Mouse (Mus musculus) stomach, embryonic 15.5 days (tissue): Measurements from ENCODE around the gene Cdc27. TPM values are rescaled to one million over a fixed set of nuclear protein-coding genes. Genes with fewer than 3 reads are reported as not detected.

Experiments used
- ATAC-seq: fragments of 200-750 bp; cut with Nextera tagmentation; 2 replicates; pipeline ENCODE4 v1.8.0; 2017; ENCODE audit warnings: low read depth, moderate number of reproducible peaks, moderate TSS enrichment; ENCODE audit not compliant: insufficient read depth, low FRiP score
- H3K27ac ChIP-seq: fragments of 300-500 bp; sonication (generic); 2 replicates; pipeline ENCODE4 v1.5.1; 2015; ENCODE audit warnings: mild to moderate bottlenecking, inconsistent platforms
- H3K27me3 ChIP-seq: fragments of 300-500 bp; sonication (generic); replicated peaks from 2 replicates; pipeline ENCODE4 v1.6.1; 2015; ENCODE audit warnings: inconsistent platforms
- H3K36me3 ChIP-seq: fragments of 300-500 bp; sonication (generic); 2 replicates; pipeline ENCODE4 v1.6.1; 2015; ENCODE audit warnings: inconsistent platforms
- H3K4me1 ChIP-seq: fragments of 300-500 bp; sonication (generic); 2 replicates; pipeline ENCODE4 v1.6.1; 2015; ENCODE audit warnings: inconsistent platforms
- H3K4me2 ChIP-seq: fragments of 300-500 bp; sonication (generic); 2 replicates; pipeline ENCODE4 v1.6.1; 2015; ENCODE audit warnings: mild to moderate bottlenecking, inconsistent platforms
- H3K4me3 ChIP-seq: fragments of 300-500 bp; sonication (generic); replicated peaks from 2 replicates; pipeline ENCODE4 v1.5.1; 2015; ENCODE audit warnings: inconsistent platforms
- H3K9ac ChIP-seq: fragments of 300-500 bp; sonication (generic); 2 replicates; pipeline ENCODE4 v1.6.1; 2015; ENCODE audit warnings: inconsistent platforms
- H3K9me3 ChIP-seq: fragments of 300-500 bp; sonication (generic); 2 replicates; pipeline ENCODE4 v1.6.1; 2016; ENCODE audit warnings: inconsistent platforms
- WGBS: fragments of 180-500 bp; shearing (Covaris S2); methylation state at CpG from one replicate; pipeline ENCODE4 v1.1.7; 2015; 5-methylcytosine and 5-hydroxymethylcytosine counted together
- polyA plus RNA-seq: library from polyadenylated mRNA; unstranded; fragments of >200 nt; fragmentation: Nextera tagmentation; extraction: Ambion mirVana; gene quantifications from 2 replicates; pipeline ENCODE4 v1.2.1, GENCODE M21; 2015

Cdc27 gene
- polyA plus RNA-seq, 1 experiment from 2014 or later = 37.4 TPM

DNA sequence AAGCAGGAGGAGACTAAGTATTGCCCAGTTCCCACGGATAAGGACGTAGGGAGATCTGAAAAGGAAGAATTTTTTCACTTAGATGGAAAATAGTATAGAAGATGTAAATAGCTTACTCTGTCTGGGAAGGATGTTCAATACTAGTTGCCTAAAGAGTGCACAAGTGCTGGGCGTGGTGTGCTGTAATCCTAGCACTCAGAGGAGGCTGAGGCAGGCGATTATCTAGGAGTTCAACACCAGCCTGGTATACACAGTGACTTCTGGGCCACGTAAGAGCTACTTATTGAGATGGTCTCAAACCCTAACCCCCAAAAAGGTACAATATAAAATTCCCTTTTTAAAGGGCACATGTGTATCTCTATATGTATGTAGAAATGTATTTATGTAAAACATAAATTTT lies 82.7 kb downstream of the Cdc27 start:
- WGBS = 75% methylated on average over 5 of the region's 5 CpGs
- Histone ChIP-seq H3K4me2 (no peak overlapping the region), H3K36me3 (no peaks in the 10 kb centered on the region), H3K4me1 (peaks cover 9% of the 10 kb centered on the region; the same call in 1 of the 2 replicates), H3K4me3 (no peak overlapping the region), H3K9ac (no peak overlapping the region), H3K27me3 (no peaks in the 10 kb centered on the region), H3K27ac (no peak overlapping the region), H3K9me3 (no peaks in the 10 kb centered on the region)
- no peak for ATAC-seq

DNA sequence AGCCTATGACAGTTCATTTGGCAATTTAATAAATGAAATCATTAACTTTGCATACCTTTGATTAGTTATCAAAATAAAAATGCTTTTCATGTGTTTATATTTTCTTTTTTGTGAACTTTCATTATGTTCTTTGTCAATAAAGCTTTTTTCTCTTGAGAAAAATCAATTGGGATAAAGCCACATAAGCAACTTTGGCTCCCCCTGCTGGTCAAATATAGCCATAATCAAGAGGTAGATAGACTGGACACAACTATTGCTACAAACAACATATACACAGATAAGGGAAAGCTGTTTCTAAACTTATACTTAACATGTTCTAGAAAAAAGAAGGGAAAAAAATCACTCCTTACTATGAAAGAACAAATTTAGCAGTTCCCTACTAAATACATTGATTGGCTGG lies 88.9 kb downstream of the Cdc27 start:
- Histone ChIP-seq H3K36me3 (no peaks in the 10 kb centered on the region), H3K27ac (no peak overlapping the region), H3K4me3 (no peak overlapping the region), H3K4me1 (no peaks in the 10 kb centered on the region), H3K9me3 (no peaks in the 10 kb centered on the region), H3K27me3 (no peaks in the 10 kb centered on the region), H3K9ac (no peak overlapping the region), H3K4me2 (no peak overlapping the region)
- ATAC-seq = no peak

DNA sequence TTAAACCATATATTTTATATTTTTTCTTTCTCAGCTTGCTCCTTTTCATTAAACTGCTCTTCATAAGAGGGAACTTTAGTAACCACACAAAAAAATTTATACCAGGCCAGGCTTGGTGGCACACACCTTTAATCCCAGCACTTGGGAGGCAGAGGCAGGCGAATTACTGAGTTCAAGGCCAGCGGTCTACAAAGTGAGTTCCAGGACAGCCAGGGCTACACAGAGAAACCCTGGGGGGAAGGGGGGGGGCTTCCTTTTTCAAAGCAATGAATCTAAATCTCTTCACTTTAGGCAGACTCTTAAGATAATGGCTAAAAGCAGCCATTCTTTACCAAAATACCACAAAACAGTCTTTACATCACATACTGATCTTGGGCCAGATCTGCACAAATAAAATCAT lies 90.7 kb downstream of the Cdc27 start:
- Histone ChIP-seq H3K27ac (no peak overlapping the region), H3K4me2 (no peak overlapping the region), H3K4me1 (no peaks in the 10 kb centered on the region), H3K4me3 (no peak overlapping the region), H3K27me3 (no peaks in the 10 kb centered on the region), H3K36me3 (no peaks in the 10 kb centered on the region), H3K9ac (no peak overlapping the region), H3K9me3 (no peaks in the 10 kb centered on the region)
- WGBS = 94% methylated on average over 2 of the region's 2 CpGs
- no peak for ATAC-seq

DNA sequence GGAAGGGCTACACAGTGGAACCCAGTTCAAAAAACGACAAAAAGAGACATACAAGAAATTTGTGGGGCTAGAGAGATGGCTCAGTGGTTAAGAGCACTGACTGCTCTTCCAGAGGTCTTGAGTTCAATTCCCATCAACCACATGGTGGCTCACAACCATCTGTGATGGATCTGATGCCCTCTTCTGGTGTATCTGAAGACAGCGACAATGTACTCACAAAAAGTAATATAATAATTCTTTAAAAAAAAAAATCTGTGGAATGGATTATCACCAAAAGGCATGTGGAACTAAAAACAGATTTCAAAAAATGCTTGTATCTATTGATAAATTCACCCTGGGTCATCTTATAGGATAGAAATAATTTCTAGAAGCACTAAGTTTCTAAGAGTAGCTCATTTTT lies 91.9 kb downstream of the Cdc27 start:
- Histone ChIP-seq H3K27me3 (no peaks in the 10 kb centered on the region), H3K4me3 (no peak overlapping the region), H3K9ac (no peak overlapping the region), H3K27ac (no peak overlapping the region), H3K4me2 (no peak overlapping the region), H3K36me3 (no peaks in the 10 kb centered on the region), H3K9me3 (no peaks in the 10 kb centered on the region), H3K4me1 (no peaks in the 10 kb centered on the region)
- no peak for ATAC-seq
- WGBS = 64% methylated on average over 2 of the region's 2 CpGs

Other genes starting within 250 kb of the Cdc27 start
- 16.6 and 19.1 TPM in 2 replicates for gene Kansl1, start 81.8 kb downstream of the Cdc27 start, polyA plus RNA-seq
- 7.8 and 11.8 TPM in 2 replicates for gene Myl4, start within 50 bp of the Cdc27 start, polyA plus RNA-seq
- 6.2 and 6.7 TPM in 2 replicates for gene Itgb3, start 57.4 kb upstream of the Cdc27 start, polyA plus RNA-seq
- gene Gm11639, start 135.1 kb upstream of the Cdc27 start, polyA plus RNA-seq = 0.04 TPM in 1 of 2 replicates, not detected in the other